Mouse (Mus musculus) T-helper 1 cell (primary cell): ENCODE results near the gene Ap1m2.
"Not testable (repeated sequence)": the region's sequence is repeated elsewhere in the genome, so short reads cannot be mapped to it uniquely, and the experiment has no call there.

Source experiments
- in situ Hi-C: fragments of 300-600 bp; cut with MboI, MseI; formaldehyde crosslinking; loops from one replicate; pipeline ENCODE4 v1.15.1; 2025; ENCODE audit warnings: high pct_unique_total_duplicates

The Ap1m2 gene

DNA sequence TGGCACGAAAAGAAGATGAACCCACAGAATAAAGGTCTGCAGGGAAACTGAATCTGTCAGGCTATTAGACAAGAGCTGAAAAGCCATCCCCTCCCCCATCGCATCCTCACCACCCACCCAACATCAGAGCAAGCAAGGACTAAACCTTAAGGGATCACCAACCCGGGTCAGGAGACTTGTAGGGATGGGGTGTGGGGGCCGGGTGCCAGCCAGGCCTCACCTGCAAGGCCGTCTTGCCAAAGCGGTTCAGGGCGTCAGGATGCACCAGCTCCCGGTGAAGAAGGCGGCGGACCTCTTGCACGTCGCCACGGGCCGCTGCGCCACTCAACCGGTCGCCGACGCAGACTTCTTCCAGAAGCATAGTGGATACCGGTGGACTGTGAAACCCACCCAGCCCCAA is 21.5 kb downstream of the Ap1m2 start:
- in situ Hi-C loops, result no loop called here

DNA sequence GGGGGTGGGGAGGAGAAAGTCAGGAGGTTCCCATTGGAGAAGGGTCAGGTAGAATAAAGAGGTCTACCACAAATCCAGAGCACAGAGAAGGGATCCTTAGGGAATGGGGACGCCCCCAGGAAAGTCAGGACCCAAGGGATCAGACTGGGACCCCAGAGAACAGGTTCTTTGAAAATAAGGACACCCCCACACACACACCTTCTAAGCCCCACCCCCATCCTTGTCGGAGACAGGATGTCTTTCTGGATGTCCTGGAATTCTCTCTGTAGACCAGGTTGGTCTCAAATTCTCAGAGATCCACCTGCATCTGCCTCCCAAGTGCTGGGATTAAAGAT is 22.8 kb downstream of the Ap1m2 start:
- in situ Hi-C loops, result no loop called here

DNA sequence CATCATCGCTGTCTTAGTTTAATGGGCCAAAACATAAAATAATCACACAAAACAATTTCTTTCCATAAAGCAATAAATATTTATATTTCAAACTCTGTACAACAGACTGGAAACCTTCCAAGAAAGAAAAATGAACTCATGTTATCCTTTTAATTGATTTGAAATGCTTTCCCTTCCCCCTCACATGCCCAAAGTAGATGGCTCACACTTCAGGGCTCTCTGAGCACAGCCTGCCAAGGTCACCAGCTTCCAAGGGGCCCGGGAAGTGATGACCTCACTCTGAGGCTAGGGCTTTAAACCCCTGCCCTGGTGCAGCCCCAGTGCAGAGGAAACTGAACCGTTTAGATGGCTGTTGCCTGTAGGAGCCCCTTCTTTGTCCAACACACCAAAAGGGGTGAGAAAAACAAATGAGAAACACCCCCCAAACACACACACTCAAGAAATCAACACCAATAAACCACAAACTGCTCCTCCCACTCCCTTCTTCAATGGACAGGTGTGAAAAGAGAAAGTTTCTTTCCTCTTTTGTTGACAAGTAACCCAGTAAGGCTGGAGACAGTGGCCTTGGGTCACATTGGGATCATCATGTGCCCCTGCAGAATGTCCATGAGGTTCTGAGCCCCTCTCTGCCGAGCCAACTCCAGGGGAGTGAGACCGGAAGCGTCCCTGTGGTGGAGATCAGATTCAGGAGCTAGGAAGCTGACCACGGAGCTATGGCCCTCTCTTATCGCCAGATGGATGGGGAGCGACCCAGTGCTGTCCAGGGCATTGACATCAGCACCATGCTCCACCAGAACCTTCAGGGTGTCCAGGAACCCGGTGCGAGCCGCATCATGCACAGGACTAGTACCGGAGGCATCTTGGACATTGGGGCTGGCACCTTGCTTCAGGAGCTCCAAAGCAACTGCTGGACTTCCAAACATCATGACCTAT is 23.5 kb downstream of the Ap1m2 start:
- in situ Hi-C loops, result no loop called here

DNA sequence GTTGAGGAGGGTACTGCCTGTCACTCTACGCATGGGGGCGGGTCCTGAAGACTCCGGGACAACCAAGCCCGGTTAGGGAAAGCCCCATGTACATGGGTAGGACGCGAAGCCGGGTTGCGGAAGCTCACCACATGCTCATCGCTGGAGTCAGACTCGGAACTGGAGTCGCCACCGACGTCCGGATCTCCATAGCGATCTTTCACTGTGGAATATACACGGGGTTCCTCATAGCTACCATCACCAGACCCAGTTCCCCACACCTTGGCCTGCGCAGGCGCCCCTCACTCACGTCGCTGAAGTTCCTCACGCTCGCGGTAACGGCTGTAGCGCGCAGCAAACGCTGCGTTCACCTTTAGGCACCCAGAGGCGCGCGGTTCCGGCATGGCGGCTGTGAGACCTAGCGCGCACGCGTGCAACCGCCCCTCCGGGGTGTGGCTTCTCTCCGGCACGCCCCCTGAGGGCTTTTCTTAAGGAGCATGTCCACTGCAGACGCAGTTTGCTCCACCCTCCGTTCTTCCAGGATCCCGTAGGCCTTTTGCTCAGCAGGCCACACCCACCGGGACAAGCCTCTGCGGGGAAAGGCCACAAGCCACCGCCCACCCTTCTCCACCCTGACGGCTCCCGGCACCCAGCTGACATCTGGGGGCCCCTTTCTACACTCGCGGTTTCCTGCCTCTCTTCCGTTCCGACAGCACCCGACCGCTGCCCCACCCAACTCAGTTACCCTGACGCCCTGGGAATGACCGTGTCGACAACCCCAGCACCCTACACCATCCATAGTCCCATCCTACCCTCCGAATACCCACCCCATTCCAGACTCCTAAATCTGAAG is 24.4 kb downstream of the Ap1m2 start, which contains the start of gene Kri1:
Gene Kri1, minus strand, starts transcription at position 399 of the 832 bp plus-strand sequence.
- in situ Hi-C loops, result no loop called here

DNA sequence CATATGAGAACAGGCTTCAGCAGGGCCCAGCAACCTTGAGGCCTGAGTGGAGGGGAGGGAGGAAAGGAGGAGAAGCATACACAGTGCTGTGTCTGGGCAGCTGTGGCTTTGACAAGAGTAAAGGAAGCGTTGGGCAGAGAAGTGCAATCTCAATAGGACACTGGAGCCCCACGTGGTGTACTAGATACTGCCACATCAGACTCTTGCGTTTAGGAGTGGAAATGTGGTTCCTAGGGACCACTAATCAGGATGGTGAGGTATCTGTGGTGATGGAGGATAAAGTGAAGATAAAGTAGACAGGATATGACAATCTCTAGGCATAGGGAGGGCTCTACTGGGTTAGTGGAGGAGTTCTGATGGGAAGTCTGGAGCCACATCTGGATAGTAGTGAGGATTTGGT is 25.4 kb downstream of the Ap1m2 start:
- in situ Hi-C loops, result no loop called here

DNA sequence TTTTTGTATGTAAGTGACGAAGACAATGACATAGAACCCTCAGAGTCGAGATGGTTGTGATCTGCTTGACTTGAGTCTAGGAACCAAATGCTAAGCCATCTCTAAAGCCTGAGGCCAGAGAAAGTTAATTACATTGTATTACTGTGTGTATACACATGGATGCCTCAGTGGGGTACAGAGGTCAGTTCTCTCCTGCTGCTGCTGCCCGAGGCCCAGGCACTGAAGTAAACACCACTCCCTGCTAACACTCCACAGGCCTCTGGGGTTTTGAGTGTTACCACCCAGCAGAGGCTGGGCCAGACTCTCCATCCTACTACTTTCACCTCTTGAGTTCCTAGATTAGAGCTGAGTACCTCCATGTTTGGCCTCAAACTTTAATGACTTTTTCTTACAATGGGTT is 28.1 kb downstream of the Ap1m2 start:
- in situ Hi-C loops, result no loop called here

DNA sequence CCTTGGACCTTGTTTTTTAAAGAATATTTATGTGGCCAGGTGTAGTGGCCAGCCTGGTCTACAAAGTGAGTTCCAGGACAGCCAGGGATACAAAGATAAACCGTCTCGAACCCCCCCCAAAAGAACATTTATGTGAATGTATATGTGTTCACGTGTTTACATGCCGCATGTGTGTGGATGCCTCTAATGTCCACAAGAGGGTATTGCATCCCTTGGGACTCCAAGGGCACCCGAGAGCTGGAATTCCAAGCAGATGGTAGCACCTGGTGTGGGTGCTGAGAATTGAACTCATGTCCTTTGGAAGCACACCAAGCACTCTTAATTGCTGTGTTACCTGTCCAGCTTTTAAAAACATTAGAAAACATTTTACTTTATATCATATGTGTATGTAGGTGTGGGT is 28.5 kb downstream of the Ap1m2 start:
- in situ Hi-C loops, result no loop called here

DNA sequence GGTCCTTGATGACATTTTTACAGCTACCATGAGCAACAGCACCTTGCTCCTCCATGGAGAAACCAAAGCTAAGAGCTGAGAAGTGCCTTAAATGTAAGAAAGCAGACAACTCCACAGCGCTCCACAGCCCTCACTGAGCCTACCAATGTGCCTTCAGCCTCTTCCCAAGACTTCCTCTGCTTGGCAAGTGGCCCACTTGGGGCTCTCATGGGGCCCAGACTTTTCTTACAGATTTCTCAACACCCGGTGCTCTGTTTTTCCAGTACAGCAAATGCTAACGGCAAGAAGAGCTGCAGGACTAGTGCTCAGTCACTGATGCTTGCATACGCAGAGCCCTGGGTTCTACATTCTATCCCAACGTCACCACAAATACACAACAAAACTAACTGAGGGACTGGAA is 34.4 kb downstream of the Ap1m2 start:
- in situ Hi-C loops, result no loop called here

DNA sequence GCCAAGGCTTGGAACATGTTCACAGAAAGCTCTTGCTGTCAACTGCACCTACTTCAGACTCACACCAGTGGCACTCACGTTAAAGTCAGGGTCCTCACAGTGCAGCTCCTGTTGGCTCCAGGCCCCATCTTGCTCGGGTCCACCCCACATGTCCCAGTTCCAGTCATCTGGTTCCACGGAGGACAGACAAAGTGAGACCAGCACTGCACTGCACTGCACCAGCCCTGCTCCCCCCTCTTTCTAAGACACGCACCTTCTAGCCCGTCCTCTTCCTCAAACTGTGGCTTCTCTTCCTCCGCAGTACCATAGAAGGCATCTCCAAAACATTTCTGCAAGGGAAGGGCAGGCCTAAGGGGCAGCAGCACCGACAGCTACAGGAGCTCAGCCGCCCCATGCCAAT is 35.8 kb downstream of the Ap1m2 start:
- in situ Hi-C loops, result no loop called here

DNA sequence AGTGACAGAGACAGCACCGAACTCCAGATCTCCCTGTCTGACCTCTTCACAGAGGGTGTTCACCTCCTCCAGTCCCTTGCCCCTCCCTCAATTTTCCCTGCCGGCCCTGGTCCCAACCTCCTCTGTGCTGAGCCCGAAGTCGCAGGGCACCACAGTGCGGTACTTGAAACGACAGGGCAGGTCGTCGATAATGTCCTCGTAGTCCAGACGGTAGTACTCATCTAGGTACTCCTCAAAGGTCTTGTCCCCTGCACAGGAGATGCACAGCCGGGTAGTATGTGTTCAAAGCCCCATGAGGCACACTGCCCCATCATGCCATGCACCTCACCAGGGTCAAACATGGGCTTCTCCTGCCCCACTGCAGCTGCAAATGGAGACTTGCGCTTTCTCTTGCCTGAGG is 36.4 kb downstream of the Ap1m2 start:
- in situ Hi-C loops, result no loop called here

DNA sequence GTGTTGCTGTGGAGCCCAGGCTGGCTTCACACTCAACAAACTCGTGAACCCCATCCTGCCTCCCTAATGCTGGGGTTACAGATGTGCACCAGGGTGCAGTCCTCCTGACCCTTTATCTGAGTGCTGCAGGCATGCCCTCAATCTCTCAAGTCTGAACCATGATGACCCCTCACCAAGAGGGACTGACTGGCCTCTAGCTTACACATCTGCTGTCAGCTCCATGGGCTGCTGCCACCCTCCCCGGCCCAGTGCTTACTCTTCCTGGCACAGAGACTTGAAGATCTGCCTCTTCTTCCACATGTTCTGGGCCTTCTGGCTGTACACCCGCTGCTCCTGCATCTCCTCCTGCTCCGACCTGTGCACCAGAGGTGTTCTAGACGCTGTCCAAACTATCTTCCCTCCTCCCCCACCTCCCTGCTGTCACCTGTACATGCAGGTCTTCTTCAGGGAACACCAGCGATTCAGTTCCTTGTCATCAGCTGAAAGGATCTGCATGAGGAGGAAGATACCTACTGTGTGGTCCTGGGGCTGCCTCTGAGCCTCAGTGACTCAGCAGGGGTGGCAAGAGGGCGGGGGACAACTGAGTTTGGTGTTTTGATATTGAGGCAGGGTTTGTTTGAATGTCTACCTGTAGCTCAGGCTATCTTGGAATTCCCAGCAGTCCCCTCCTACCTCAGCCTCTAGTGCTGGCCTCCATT is 37.0 kb downstream of the Ap1m2 start:
- in situ Hi-C loops, result no loop called here

DNA sequence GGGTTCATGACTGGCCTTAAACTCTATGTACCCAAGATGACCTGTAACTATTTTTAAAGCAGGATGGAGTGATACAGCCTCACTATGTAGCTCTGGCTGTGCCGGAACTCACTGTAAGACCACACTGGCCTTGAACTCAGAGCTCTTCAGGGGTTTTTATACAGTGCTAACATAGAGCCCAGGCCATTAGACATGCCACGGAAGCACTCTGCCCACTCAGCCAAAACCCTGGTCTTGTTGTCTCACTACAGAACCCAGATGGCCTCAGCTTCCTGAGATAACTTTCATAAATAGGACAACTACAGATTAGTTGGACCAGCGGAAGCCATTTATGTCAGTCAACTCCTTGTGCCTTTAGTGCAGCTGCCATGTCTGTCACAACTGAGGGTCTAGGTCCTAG is 37.8 kb downstream of the Ap1m2 start:
- in situ Hi-C loops, result no loop called here

DNA sequence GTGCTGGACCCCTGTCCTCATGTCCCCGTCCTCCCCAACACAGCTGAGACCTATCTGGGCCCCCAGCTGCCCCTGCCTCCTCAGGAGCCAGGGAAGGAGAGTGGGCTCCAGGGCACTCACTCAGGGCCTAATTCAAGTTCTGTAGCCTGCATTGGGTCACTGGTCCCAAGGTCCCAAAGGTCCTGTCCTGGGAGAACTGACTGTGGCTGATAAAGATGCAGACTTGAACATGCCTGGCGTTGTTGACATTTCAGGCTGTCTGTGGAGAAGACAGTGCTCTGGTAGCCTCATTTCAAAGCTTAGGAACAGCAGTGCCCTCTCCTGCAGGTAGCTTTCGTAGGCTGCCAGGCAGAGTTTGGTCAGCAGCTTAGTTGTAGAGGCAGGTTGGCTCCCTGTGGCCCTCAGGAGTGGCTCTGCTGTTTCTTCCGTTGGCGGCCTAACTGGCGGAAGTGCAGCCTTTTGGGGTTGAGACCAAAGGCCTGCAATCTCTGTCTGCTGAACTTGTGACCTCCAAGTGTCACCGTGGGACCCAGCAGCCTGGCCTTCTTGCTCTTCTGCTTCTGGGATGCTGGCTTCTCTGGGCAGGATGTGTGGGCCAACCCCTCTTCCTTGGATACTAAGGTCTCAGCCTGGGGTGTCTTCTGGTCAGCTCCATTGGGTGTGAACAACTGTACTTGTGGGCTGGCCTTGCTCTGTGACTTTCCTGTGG is 38.5 kb downstream of the Ap1m2 start:
- in situ Hi-C loops, result no loop called here

DNA sequence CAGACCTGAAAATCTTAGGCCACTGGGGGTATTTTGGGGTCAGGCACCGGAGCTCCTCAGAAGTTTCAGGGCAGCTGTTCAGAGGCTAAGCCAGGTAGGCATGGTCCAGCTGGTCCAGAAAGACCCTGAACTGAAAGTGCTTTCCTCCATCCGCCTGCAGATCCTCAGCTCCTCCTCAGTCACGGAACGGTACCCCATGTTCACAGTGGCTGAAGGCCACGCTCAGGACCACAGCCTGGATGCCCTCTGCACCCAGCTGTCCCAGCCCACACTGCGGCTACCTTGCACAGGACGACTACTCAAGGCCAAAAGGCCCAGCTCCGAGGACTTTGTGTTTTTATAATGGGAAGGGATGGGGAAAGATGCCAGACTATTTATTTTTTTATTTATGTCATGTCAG is 39.0 kb downstream of the Ap1m2 start:
- in situ Hi-C loops, result no loop called here

DNA sequence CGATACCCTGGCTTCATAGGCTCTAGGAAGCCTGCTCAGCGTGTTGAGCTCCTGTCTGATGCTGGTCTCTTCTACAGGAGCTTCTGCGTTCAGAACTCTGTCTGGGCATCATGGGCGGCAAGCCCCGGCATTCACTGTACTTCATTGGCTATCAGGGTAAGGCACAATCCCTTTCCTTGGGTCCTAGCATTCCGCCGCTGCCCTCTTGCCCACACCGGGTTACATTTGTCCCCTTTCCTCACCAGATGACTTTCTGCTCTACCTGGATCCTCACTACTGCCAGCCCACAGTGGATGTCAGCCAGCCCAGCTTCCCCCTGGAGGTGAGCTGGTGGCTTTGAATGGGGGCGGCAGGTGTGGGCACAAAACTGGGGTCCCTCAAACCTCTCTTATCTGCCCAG is 39.7 kb downstream of the Ap1m2 start:
- in situ Hi-C loops, result no loop called here

DNA sequence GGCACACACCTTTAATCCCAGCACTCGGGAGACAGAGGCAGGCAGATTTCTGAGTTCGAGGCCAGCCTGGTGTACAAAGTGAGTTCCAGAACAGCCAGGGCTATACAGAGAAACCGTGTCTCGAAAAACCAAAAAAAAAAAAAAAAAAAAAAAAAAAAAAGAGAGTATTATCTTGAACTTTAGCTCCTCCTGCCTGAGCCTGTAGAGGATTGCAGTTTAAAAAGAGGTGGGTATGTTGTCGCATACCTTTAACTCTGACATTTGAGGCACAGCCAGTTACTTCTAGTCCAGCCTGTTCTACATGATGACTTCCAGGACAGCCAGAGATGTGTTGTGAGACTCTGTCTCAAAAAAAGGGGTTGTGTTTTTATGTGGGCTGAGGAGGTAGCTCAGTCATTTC is 42.5 kb downstream of the Ap1m2 start:
- in situ Hi-C loops, result not testable (repeated sequence)

DNA sequence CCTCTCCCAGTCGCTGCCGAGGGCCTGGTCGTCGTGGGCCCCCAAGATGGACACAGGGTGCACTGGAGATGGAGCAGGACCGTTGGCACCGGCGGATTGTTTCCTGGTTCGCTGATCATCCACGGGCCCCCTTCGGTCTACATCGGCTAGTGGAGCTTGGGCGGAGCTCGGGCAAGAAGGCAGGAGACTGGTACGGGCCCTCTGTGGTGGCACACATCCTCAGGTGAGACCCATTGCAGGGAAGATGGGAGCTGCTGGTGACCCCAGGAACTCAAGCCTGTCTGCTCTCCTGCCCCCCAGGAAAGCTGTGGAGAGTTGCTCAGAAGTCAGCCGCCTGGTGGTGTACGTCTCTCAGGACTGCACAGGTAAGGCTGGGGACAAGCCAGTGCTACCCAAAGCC is 43.8 kb downstream of the Ap1m2 start:
- in situ Hi-C loops, result no loop called here

DNA sequence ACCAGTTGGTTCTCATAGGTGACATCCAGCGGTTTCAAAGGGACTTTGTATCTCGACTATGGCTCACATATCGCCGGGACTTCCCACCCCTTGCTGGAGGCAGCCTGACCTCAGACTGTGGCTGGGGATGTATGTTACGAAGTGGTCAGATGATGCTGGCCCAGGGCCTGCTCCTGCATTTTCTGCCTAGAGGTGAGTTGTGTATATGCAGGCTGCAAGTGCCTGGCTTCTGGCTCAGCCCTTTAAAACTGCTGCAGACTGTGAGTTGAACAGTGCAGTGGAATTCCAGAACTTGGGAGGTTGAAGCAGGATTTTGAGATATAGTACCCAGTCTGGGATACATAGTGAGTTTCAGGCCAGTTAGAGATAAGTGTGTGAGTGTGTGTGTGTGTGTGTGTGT is 45.2 kb downstream of the Ap1m2 start:
- in situ Hi-C loops, result no loop called here

DNA sequence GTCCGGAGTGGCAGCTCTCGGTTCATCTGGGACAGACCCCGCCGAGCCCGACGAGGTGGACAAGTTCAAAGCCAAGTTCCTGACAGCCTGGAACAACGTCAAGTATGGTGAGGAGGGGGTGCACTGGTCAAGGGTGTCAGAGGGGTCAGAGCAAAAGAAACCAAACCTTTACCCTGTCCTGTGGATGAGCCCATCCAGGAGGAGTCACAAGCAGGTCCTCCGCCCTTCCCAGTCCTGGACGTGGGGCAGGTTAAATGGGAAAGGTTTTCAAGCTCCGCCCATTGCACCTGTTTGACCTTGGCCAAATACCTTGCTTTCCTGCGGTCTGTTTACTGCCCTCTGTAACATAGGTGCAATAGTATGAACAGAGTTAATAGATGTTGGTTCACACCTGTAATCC is 46.5 kb downstream of the Ap1m2 start:
- in situ Hi-C loops, result no loop called here

DNA sequence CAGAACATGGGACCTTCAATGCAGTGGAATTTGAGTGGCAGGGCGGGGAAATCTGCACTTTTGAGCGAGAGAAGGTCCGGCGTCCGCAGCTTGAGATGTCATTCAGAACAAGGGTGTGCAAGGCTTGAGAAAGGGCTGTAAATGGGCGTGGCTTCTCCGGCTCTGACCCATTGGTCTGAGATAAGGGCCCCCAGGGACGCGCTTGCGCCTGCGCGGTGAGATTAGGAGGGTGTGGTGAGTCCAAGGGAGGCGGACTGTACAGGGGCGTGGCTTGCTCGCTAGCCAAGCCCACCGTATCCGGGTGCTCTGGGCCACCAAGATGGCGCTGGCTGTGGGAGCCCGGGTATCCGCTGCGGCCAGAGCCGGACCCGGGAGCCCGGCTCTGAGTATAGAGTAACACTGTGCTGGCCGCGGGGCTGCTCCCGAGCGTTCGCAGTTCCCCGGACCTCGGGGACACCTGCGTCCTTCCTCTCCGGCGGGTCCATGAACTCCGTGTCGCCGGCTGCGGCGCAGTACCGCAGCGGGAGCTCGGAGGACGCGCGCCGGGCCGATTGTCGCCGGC is 47.1 kb downstream of the Ap1m2 start, which contains the start of gene Atg4d:
Gene Atg4d, plus strand, starts transcription at position 294 of the 562 bp plus-strand sequence.
- in situ Hi-C loops, result no loop called here

DNA sequence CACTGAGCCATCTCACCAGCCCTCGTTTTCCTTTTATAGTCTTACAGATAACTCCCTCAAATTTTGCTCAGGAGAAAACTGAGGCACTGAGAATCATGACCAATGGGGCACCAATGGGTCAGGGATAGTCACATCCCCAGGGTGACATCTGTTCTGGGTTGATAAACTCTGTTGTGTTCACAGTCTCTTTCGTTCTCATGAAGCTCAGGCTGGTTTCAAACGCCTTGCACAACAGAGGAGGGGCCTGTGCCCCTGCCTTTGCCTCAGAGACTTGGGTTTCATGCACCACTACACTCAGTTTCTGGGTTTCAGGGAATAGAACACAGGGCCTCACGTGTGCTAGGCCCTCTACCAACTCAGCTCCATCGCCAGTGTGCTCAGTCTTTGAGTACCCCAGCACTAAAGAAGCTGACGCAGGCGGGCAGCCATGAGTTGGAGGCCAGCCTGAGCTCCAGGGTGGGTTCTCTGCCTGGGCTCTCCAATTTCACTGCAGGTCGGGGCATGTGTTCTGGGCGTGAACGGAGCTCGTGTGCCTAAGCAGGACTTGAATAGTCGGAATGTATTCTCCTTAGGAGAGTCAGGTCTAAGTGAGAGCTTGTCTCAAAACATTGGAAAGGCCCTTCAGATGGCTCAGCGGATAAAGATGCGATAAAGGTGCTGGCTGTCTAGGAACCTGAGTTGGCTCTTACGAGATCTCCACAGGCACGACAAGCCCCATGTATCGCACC is 47.7 kb downstream of the Ap1m2 start:
- in situ Hi-C loops, result no loop called here
